Mouse (Mus musculus) midbrain, embryonic 10.5 days (tissue): ENCODE measurements around the gene Gnao1. TPM values are rescaled to one million over a fixed set of nuclear protein-coding genes. Genes with fewer than 3 reads are reported as not detected.

ENCODE experiments used
- DNase-seq: peaks from one replicate; pipeline ENCODE4 v3.0.0-alpha.2; 2017; ENCODE audit warnings: low spot score
- H3K27ac ChIP-seq: fragments of 300-500 bp; sonication (generic); replicated peaks from 2 replicates; pipeline ENCODE4 v1.5.1; 2016; ENCODE audit warnings: mild to moderate bottlenecking
- H3K27me3 ChIP-seq: fragments of 300-500 bp; sonication (generic); 2 replicates; pipeline ENCODE4 v1.6.1; 2016; ENCODE audit warnings: low read depth, mild to moderate bottlenecking; ENCODE audit not compliant: poor library complexity, severe bottlenecking
- H3K36me3 ChIP-seq: fragments of 300-500 bp; sonication (generic); 2 replicates; pipeline ENCODE4 v1.6.1; 2016; ENCODE audit warnings: mild to moderate bottlenecking, moderate library complexity
- H3K4me1 ChIP-seq: fragments of 300-500 bp; sonication (generic); 2 replicates; pipeline ENCODE4 v1.6.1; 2016
- H3K4me3 ChIP-seq: fragments of 300-500 bp; sonication (generic); 2 replicates; pipeline ENCODE4 v1.5.1; 2016; ENCODE audit warnings: mild to moderate bottlenecking, moderate library complexity
- H3K9me3 ChIP-seq: fragments of 300-500 bp; sonication (generic); replicated peaks from 2 replicates; pipeline ENCODE4 v1.6.1; 2016; ENCODE audit warnings: mild to moderate bottlenecking
- WGBS: fragments of 180-500 bp; shearing (Covaris S2); methylation state at CpG from one replicate; pipeline ENCODE4 v1.1.7; 2016; 5-methylcytosine and 5-hydroxymethylcytosine counted together
- polyA plus RNA-seq: library from polyadenylated mRNA; unstranded; fragments of >200 nt; fragmentation: Nextera tagmentation; extraction: Ambion mirVana; gene quantifications from 2 replicates; pipeline ENCODE4 v1.2.1, GENCODE M21; 2016

The Gnao1 gene
- polyA plus RNA-seq, result 13.1 and 25.4 TPM in 2 replicates

GRCm38 (mm10) chr8:93809686-93810027, at the start of gene Gnao1:
Gnao1 (plus strand) TSS chr8:93809966.
- Histone ChIP-seq H3K4me3 (peak within 1 kb of the TSS; percentile 80), H3K27ac (peak within 1 kb of the TSS; percentile 92), H3K9me3 (no peaks in the 10 kb centered on the region), H3K36me3 (no peaks in the 10 kb centered on the region), H3K27me3 (peaks cover 55% of the 10 kb centered on the region), H3K4me1 (peaks cover 40% of the 10 kb centered on the region)
- 11% methylated on average over 9 of the region's 9 CpGs for WGBS
- DNase-seq, result no peak

GRCm38 (mm10) chr8:93777605-93778004, 32.2 kb upstream of the Gnao1 start:
- H3K27ac ChIP-seq, result no peak overlapping the region
- DNase-seq, result no peak
- H3K4me3 ChIP-seq, result no peak overlapping the region
- WGBS, result 66% methylated on average over 3 of the region's 3 CpGs
- no peaks in the 10 kb centered on the region for H3K9me3 ChIP-seq
- H3K4me1 ChIP-seq, result no peaks in the 10 kb centered on the region
- H3K36me3 ChIP-seq, result no peaks in the 10 kb centered on the region
- H3K27me3 ChIP-seq, result no peaks in the 10 kb centered on the region

- 90% methylated on average over 3 of the region's 3 CpGs for WGBS
- no peaks in the 10 kb centered on the region for H3K36me3 ChIP-seq
- no peak overlapping the region for H3K27ac ChIP-seq
- H3K27me3 ChIP-seq, result peaks cover 51% of the 10 kb centered on the region
- DNase-seq, result no peak
- peak overlapping the region; percentile 80; the same call in 1 of the 2 replicates for H3K4me3 ChIP-seq
- peaks cover 40% of the 10 kb centered on the region for H3K4me1 ChIP-seq
- no peaks in the 10 kb centered on the region for H3K9me3 ChIP-seq
Measured at GRCm38 (mm10) chr8:93809226-93809625, 540 bp upstream of the Gnao1 start.

GRCm38 (mm10) chr8:93810028-93810858, 477 bp downstream of the Gnao1 start:
- H3K36me3 ChIP-seq, result no peaks in the 10 kb centered on the region
- H3K9me3 ChIP-seq, result no peaks in the 10 kb centered on the region
- peak; percentile 83 for DNase-seq
- under 1% methylated on average over 64 of the region's 116 CpGs for WGBS
- H3K4me1 ChIP-seq, result peaks cover 40% of the 10 kb centered on the region
- peak overlapping the region; percentile 80 for H3K4me3 ChIP-seq
- peak overlapping the region; percentile 92 for H3K27ac ChIP-seq
- peaks cover 58% of the 10 kb centered on the region for H3K27me3 ChIP-seq

GRCm38 (mm10) chr8:93810859-93811602, 1.3 kb downstream of the Gnao1 start:
- WGBS, result under 1% methylated on average over 53 of the region's 53 CpGs
- peaks cover 44% of the 10 kb centered on the region for H3K4me1 ChIP-seq
- peak overlapping the region; percentile 80 for H3K4me3 ChIP-seq
- peak; percentile 45 for DNase-seq
- H3K27ac ChIP-seq, result peak overlapping the region; percentile 92
- H3K27me3 ChIP-seq, result peaks cover 58% of the 10 kb centered on the region
- H3K9me3 ChIP-seq, result no peaks in the 10 kb centered on the region
- H3K36me3 ChIP-seq, result no peaks in the 10 kb centered on the region

- Histone ChIP-seq H3K4me3 (peak overlapping the region; percentile 80), H3K4me1 (peaks cover 49% of the 10 kb centered on the region), H3K27ac (peak overlapping the region; percentile 92; the same call in 1 of the 2 replicates), H3K27me3 (peaks cover 58% of the 10 kb centered on the region), H3K36me3 (no peaks in the 10 kb centered on the region), H3K9me3 (no peaks in the 10 kb centered on the region)
- DNase-seq, result peak; percentile 33
- 10% methylated on average over 20 of the region's 20 CpGs for WGBS
Measured at GRCm38 (mm10) chr8:93811719-93812475, 2.1 kb downstream of the Gnao1 start.

GRCm38 (mm10) chr8:93812566-93813404, 3.0 kb downstream of the Gnao1 start:
- H3K36me3 ChIP-seq, result no peaks in the 10 kb centered on the region; the same call in 1 of the 2 replicates
- DNase-seq, result peak; percentile 35
- H3K4me1 ChIP-seq, result peaks cover 49% of the 10 kb centered on the region
- H3K4me3 ChIP-seq, result peak overlapping the region; percentile 80
- no peaks in the 10 kb centered on the region for H3K9me3 ChIP-seq
- WGBS, result 10% methylated on average over 35 of the region's 35 CpGs
- peaks cover 56% of the 10 kb centered on the region for H3K27me3 ChIP-seq
- H3K27ac ChIP-seq, result peak overlapping the region; percentile 74

GRCm38 (mm10) chr8:93813405-93813761, 3.6 kb downstream of the Gnao1 start:
- peak overlapping the region; percentile 74 for H3K27ac ChIP-seq

GRCm38 (mm10) chr8:93814266-93814665, 4.5 kb downstream of the Gnao1 start:
- Histone ChIP-seq H3K4me3 (no peak overlapping the region), H3K36me3 (no peaks in the 10 kb centered on the region; the same call in 1 of the 2 replicates), H3K4me1 (peaks cover 49% of the 10 kb centered on the region), H3K27me3 (peaks cover 43% of the 10 kb centered on the region), H3K9me3 (no peaks in the 10 kb centered on the region), H3K27ac (no peak overlapping the region)
- WGBS, result 87% methylated on average over 6 of the region's 6 CpGs
- no peak for DNase-seq

More at GRCm38 (mm10) chr8:93813405-93813761, 3.6 kb downstream of the Gnao1 start:
- H3K9me3 ChIP-seq, result no peaks in the 10 kb centered on the region
- peaks cover 49% of the 10 kb centered on the region for H3K4me1 ChIP-seq
- H3K27me3 ChIP-seq, result peaks cover 52% of the 10 kb centered on the region
- DNase-seq, result peak; percentile 93
- H3K36me3 ChIP-seq, result no peaks in the 10 kb centered on the region; the same call in 1 of the 2 replicates
- WGBS, result under 1% methylated on average over 26 of the region's 26 CpGs
- peak overlapping the region; percentile 80 for H3K4me3 ChIP-seq

- Histone ChIP-seq H3K4me3 (no peak overlapping the region), H3K27ac (no peak overlapping the region), H3K9me3 (no peaks in the 10 kb centered on the region), H3K4me1 (peaks cover 44% of the 10 kb centered on the region), H3K27me3 (peaks cover 32% of the 10 kb centered on the region), H3K36me3 (peaks cover 2% of the 10 kb centered on the region; the same call in 1 of the 2 replicates)
- DNase-seq, result no peak
- 82% methylated on average over 6 of the region's 6 CpGs for WGBS
Measured at GRCm38 (mm10) chr8:93816226-93816625, 6.5 kb downstream of the Gnao1 start.

- WGBS, result 97% methylated on average over 1 of the region's 1 CpGs
- H3K4me1 ChIP-seq, result peaks cover 33% of the 10 kb centered on the region
- no peak overlapping the region for H3K27ac ChIP-seq
- H3K36me3 ChIP-seq, result peaks cover 6% of the 10 kb centered on the region; the same call in 1 of the 2 replicates
- DNase-seq, result no peak
- no peaks in the 10 kb centered on the region for H3K9me3 ChIP-seq
- H3K4me3 ChIP-seq, result no peak overlapping the region
- peaks cover 21% of the 10 kb centered on the region for H3K27me3 ChIP-seq
Measured at GRCm38 (mm10) chr8:93817366-93817765, 7.6 kb downstream of the Gnao1 start.
